Mouse (Mus musculus): ENCODE measurements around the gene Rhof. TPM values are rescaled to one million over a fixed set of nuclear protein-coding genes. Genes with fewer than 3 reads are reported as not detected.

The Rhof gene
- polyA plus RNA-seq, 1 experiment from 2014 or later, result 0.33 TPM

GRCm38 (mm10) chr5:123137044-123137909 lies 4.8 kb upstream of the Rhof start:
- no peak for ATAC-seq
- H3K27me3 ChIP-seq, result no peaks in the 10 kb centered on the region
- DNase-seq (ENCODE audit: low read depth, low spot score), result no peak
- ChIA-PET POLR2A (interaction anchor here (1.1 to 1.3 kb wide), 3 partner anchors 12 to 18 kb away, joined by 3 to 9 read pairs (median 3); no protein-coding TSS in a partner anchor), CTCF (interaction anchor here (6.2 to 7.7 kb wide), 2 partner anchors 11 to 18 kb away, joined by 69 to 173 read pairs; no protein-coding TSS in a partner anchor)
- no peak for TF ChIP-seq CTCF (IDR thresholded peaks at IDR 0.05)
- in situ Hi-C loops (cut with MboI; ENCODE audit: low pct_unique_long_range_greater_than_20kb), result loop anchor here (25.0 kb wide), 3 partner anchors 850 to 1375 kb away; partner anchors contain the start of genes Ppp1cc and Pptc7

- ChIA-PET POLR2A (interaction anchor here (1.1 kb wide), 2 partner anchors 13 to 19 kb away, joined by 3 read pairs; no protein-coding TSS in a partner anchor), CTCF (interaction anchor here (1.0 to 7.7 kb wide), 3 partner anchors 12 to 28 kb away, joined by 3 to 173 read pairs (median 69); no protein-coding TSS in a partner anchor)
- no peaks in the 10 kb centered on the region for H3K27me3 ChIP-seq
- no peak for TF ChIP-seq CTCF (IDR thresholded peaks at IDR 0.05)
- no peak for ATAC-seq
- DNase-seq (ENCODE audit: low read depth, low spot score), result peak; percentile 76
- in situ Hi-C loops (cut with MboI; ENCODE audit: low pct_unique_long_range_greater_than_20kb), result loop anchor here (25.0 kb wide), 3 partner anchors 849 to 1376 kb away; partner anchors contain the start of genes Ppp1cc and Pptc7
These were observed 4.0 kb upstream of the Rhof start for GRCm38 (mm10) chr5:123136361-123137043.

GRCm38 (mm10) chr5:123135471-123136360 lies 3.2 kb upstream of the Rhof start:
- H3K27me3 ChIP-seq, result no peaks in the 10 kb centered on the region
- in situ Hi-C loops (cut with MboI; ENCODE audit: low pct_unique_long_range_greater_than_20kb), result loop anchor here (25.0 kb wide), 3 partner anchors 848 to 1377 kb away; partner anchors contain the start of genes Ppp1cc and Pptc7
- DNase-seq (ENCODE audit: low read depth, low spot score) (peak; percentile 70), ATAC-seq (no peak)
- ChIA-PET CTCF (interaction anchor here (0.5 to 7.7 kb wide), 6 partner anchors 13 to 743 kb away, joined by 3 to 173 read pairs (median 14); partner anchors contain the start of gene Psmd9), POLR2A (interaction anchor here (1.1 to 3.1 kb wide), 3 partner anchors 8 to 20 kb away, joined by 3 to 13 read pairs (median 10); no protein-coding TSS in a partner anchor)
- TF ChIP-seq CTCF (IDR thresholded peaks at IDR 0.05), result no peak

GRCm38 (mm10) chr5:123134875-123135382 lies 2.4 kb upstream of the Rhof start:
- ChIA-PET POLR2A (interaction anchor here (0.8 to 3.1 kb wide), 3 partner anchors 8 to 21 kb away, joined by 5 to 13 read pairs (median 10); no protein-coding TSS in a partner anchor), CTCF (interaction anchor here (0.5 to 7.7 kb wide), 8 partner anchors 8 to 742 kb away, joined by 3 to 173 read pairs (median 3); partner anchors contain the start of gene Psmd9)
- ATAC-seq, result no peak
- H3K27me3 ChIP-seq, result no peaks in the 10 kb centered on the region
- TF ChIP-seq CTCF (IDR thresholded peaks at IDR 0.05), result no peak
- in situ Hi-C loops (cut with MboI; ENCODE audit: low pct_unique_long_range_greater_than_20kb), result loop anchor here (25.0 kb wide), 3 partner anchors 848 to 1377 kb away; partner anchors contain the start of genes Ppp1cc and Pptc7
- DNase-seq (ENCODE audit: low read depth, low spot score), result no peak

- peak; percentile 88 for DNase-seq (ENCODE audit: low read depth, low spot score)
- in situ Hi-C loops (cut with MboI; ENCODE audit: low pct_unique_long_range_greater_than_20kb), result loop anchor here (25.0 kb wide), 3 partner anchors 847 to 1378 kb away; partner anchors contain the start of genes Ppp1cc and Pptc7
- ATAC-seq, result peak; percentile 2
- TF ChIP-seq CTCF (IDR thresholded peaks at IDR 0.05), result no peak
- POLR2A ChIA-PET, result interaction anchor here (0.8 to 3.1 kb wide), 4 partner anchors 9 to 21 kb away, joined by 5 to 16 read pairs (median 12); no protein-coding TSS in a partner anchor
- no peaks in the 10 kb centered on the region for H3K27me3 ChIP-seq
- CTCF ChIA-PET, result interaction anchor here (0.8 to 7.7 kb wide), 12 partner anchors 8 to 74 kb away, joined by 3 to 173 read pairs (median 4); partner anchors contain the start of genes Psmd9 and Tmem120b
These were observed 1.8 kb upstream of the Rhof start for GRCm38 (mm10) chr5:123134186-123134874.

GRCm38 (mm10) chr5:123133784-123134143 lies 1.3 kb upstream of the Rhof start:
- TF ChIP-seq CTCF (IDR thresholded peaks at IDR 0.05), result no peak
- CTCF ChIA-PET, result interaction anchor here (0.9 to 7.7 kb wide), 13 partner anchors 8 to 74 kb away, joined by 3 to 173 read pairs (median 4); partner anchors contain the start of genes Psmd9, Setd1b and Tmem120b
- in situ Hi-C loops (cut with MboI; ENCODE audit: low pct_unique_long_range_greater_than_20kb), result loop anchor here (25.0 kb wide), 3 partner anchors 846 to 1379 kb away; partner anchors contain the start of genes Ppp1cc and Pptc7
- no peaks in the 10 kb centered on the region for H3K27me3 ChIP-seq
- POLR2A ChIA-PET, result interaction anchor here (0.7 to 3.1 kb wide), 6 partner anchors 10 to 66 kb away, joined by 3 to 16 read pairs (median 6); no protein-coding TSS in a partner anchor
- DNase-seq (ENCODE audit: low read depth, low spot score) (no peak), ATAC-seq (no peak)

- in situ Hi-C loops (cut with MboI; ENCODE audit: low pct_unique_long_range_greater_than_20kb), result loop anchor here (25.0 kb wide), 3 partner anchors 846 to 1379 kb away; partner anchors contain the start of genes Ppp1cc and Pptc7
- no peak for TF ChIP-seq CTCF (IDR thresholded peaks at IDR 0.05)
- ATAC-seq, result no peak
- CTCF ChIA-PET, result interaction anchor here (0.7 to 7.7 kb wide), 13 partner anchors 8 to 71 kb away, joined by 3 to 173 read pairs (median 4); partner anchors contain the start of genes Psmd9, Setd1b and Tmem120b
- POLR2A ChIA-PET, result interaction anchor here (0.7 to 3.1 kb wide), 6 partner anchors 10 to 66 kb away, joined by 3 to 16 read pairs (median 6); no protein-coding TSS in a partner anchor
- DNase-seq (ENCODE audit: low read depth, low spot score), result no peak
- H3K27me3 ChIP-seq, result no peaks in the 10 kb centered on the region
These were observed 741 bp upstream of the Rhof start for GRCm38 (mm10) chr5:123133083-123133783.
